Mouse (Mus musculus) CH12.LX (cell line): ENCODE data around the gene Capn8. TPM values are rescaled to one million over a fixed set of nuclear protein-coding genes. Genes with fewer than 3 reads are reported as not detected.

Experiments used
- DNase-seq: peaks from one replicate; pipeline ENCODE4 v3.0.0-alpha.2; 2013; ENCODE audit errors: extremely low read depth
- H3K27ac ChIP-seq: 2 replicates; pipeline ENCODE4 v1.5.1; 2012; ENCODE audit warnings: low read depth, mild to moderate bottlenecking, control low read depth, moderate library complexity; ENCODE audit not compliant: insufficient read depth
- H3K27me3 ChIP-seq: replicated peaks from 2 replicates; pipeline ENCODE3; 2012; ENCODE audit warnings: inconsistent platforms
- H3K36me3 ChIP-seq, 2 experiments: replicated peaks in 1 of 2; 2 replicates each; pipeline versions ENCODE3 to v1.6.1; 2012; ENCODE audit warnings: inconsistent platforms in 1 of 2, low read length in 1 of 2, mild to moderate bottlenecking in 1 of 2, mixed read lengths in 1 of 2, moderate library complexity in 1 of 2; ENCODE audit not compliant: control insufficient read depth in 1 of 2, insufficient read depth in 1 of 2
- H3K4me1 ChIP-seq, 2 experiments: 2 replicates each; pipeline ENCODE4 v1.6.1; 2012; ENCODE audit warnings: inconsistent platforms in 1 of 2, moderate library complexity in 1 of 2; ENCODE audit not compliant: insufficient read depth in 2 of 2, control insufficient read depth in 1 of 2
- H3K4me2 ChIP-seq: 2 replicates; pipeline ENCODE4 v1.6.1; 2012; ENCODE audit warnings: low read depth, mild to moderate bottlenecking, control low read depth; ENCODE audit not compliant: poor library complexity, insufficient read depth, severe bottlenecking
- H3K4me3 ChIP-seq, 3 experiments: fragments of 150-350 bp in 1 of 3; sonication (generic) in 1 of 3; replicated peaks in 1 of 3; 2 replicates each; pipeline versions ENCODE3 to v1.5.1; 2011 to 2012; ENCODE audit warnings: low read depth in 2 of 3, low read length in 2 of 3, mild to moderate bottlenecking in 2 of 3, moderate library complexity in 2 of 3, control low read depth in 1 of 3, improper control_type of control experiment in 1 of 3, inconsistent platforms in 1 of 3, mixed read lengths in 1 of 3; ENCODE audit not compliant: poor library complexity in 1 of 3
- H3K79me2 ChIP-seq: replicated peaks from 2 replicates; pipeline ENCODE4 v1.6.1; 2012; ENCODE audit warnings: mild to moderate bottlenecking, moderate library complexity; ENCODE audit not compliant: control insufficient read depth, poor library complexity, insufficient read depth, severe bottlenecking; ENCODE audit errors: extremely low read depth
- H3K9ac ChIP-seq: 2 replicates; pipeline ENCODE4 v1.6.1; 2012; ENCODE audit warnings: low read depth, mild to moderate bottlenecking, control low read depth, moderate library complexity; ENCODE audit not compliant: insufficient read depth
- H3K9me3 ChIP-seq: replicated peaks from 2 replicates; pipeline ENCODE3; 2012; ENCODE audit warnings: low read length, inconsistent platforms, mixed read lengths
- CHD1 ChIP-seq: IDR thresholded peaks from 2 replicates; pipeline ENCODE4 v1.6.1; 2012; ENCODE audit warnings: low read depth, low read length, improper control_type of control experiment, inconsistent platforms
- ELF1 ChIP-seq: IDR thresholded peaks from 2 replicates; pipeline ENCODE4 v1.6.1; 2014; ENCODE audit warnings: low read depth, mild to moderate bottlenecking, inconsistent platforms, low read length, improper control_type of control experiment
- EP300 ChIP-seq: IDR thresholded peaks from 2 replicates; pipeline ENCODE4 v1.6.1; 2011; ENCODE audit warnings: low read length, improper control_type of control experiment
- ETS1 ChIP-seq: conservative IDR thresholded peaks from 2 replicates; pipeline ENCODE4 v1.6.1; 2012; ENCODE audit warnings: low read depth, mild to moderate bottlenecking, inconsistent platforms, low read length, improper control_type of control experiment, moderate library complexity
- HCFC1 ChIP-seq: IDR thresholded peaks from 2 replicates; pipeline ENCODE4 v1.6.1; 2012; ENCODE audit warnings: low read depth, mild to moderate bottlenecking, inconsistent platforms, low read length, improper control_type of control experiment
- KAT2A ChIP-seq: IDR thresholded peaks from 2 replicates; pipeline ENCODE4 v1.6.1; 2012; ENCODE audit warnings: low read length, improper control_type of control experiment, inconsistent platforms; ENCODE audit not compliant: insufficient replicate concordance
- MAFK ChIP-seq: IDR thresholded peaks from 2 replicates; pipeline ENCODE4 v1.6.1; 2011; ENCODE audit warnings: low read length, improper control_type of control experiment; ENCODE audit not compliant: insufficient replicate concordance
- MAX ChIP-seq: IDR thresholded peaks from 2 replicates; pipeline ENCODE4 v1.6.1; 2011; ENCODE audit warnings: low read length, improper control_type of control experiment
- MYC ChIP-seq: IDR thresholded peaks from 2 replicates; pipeline ENCODE4 v1.6.1; 2011; ENCODE audit warnings: low read depth, mild to moderate bottlenecking, improper control_type of control experiment, low read length
- NELFE ChIP-seq: IDR thresholded peaks from 2 replicates; pipeline ENCODE4 v1.6.1; 2011; ENCODE audit warnings: low read depth, low read length, improper control_type of control experiment
- RAD21 ChIP-seq: IDR thresholded peaks from 2 replicates; pipeline ENCODE4 v1.6.1; 2011; ENCODE audit warnings: low read depth, mild to moderate bottlenecking, low read length, improper control_type of control experiment, moderate library complexity
- RCOR1 ChIP-seq: conservative IDR thresholded peaks from 2 replicates; pipeline ENCODE4 v1.6.1; 2012; ENCODE audit warnings: low read depth, mild to moderate bottlenecking, inconsistent platforms, low read length, improper control_type of control experiment
- TCF12 ChIP-seq: IDR thresholded peaks from 2 replicates; pipeline ENCODE4 v1.6.1; 2014; ENCODE audit warnings: low read depth, mild to moderate bottlenecking, inconsistent platforms, low read length, improper control_type of control experiment
- USF1 ChIP-seq: IDR thresholded peaks from 2 replicates; pipeline ENCODE4 v1.6.1; 2014; ENCODE audit warnings: low read depth, mild to moderate bottlenecking, inconsistent platforms, low read length, improper control_type of control experiment
- USF2 ChIP-seq: conservative IDR thresholded peaks from 2 replicates; pipeline ENCODE4 v1.6.1; 2011; ENCODE audit warnings: low read depth, low read length, improper control_type of control experiment
- ZKSCAN1 ChIP-seq: IDR thresholded peaks from 2 replicates; pipeline ENCODE4 v1.6.1; 2012; ENCODE audit warnings: low read depth, inconsistent platforms, low read length, improper control_type of control experiment, borderline replicate concordance
- ZNF384 ChIP-seq: IDR thresholded peaks from 2 replicates; pipeline ENCODE4 v1.6.1; 2012; ENCODE audit warnings: low read depth, low read length, improper control_type of control experiment, inconsistent platforms
- dilution Hi-C: fragments of 300-500 bp; cut with MboI; formaldehyde crosslinking; loops from 2 replicates; pipeline ENCODE4 v1.14.3; 2020; ENCODE audit warnings: low sequenced_read_pairs; ENCODE audit not compliant: extremely low pct_unique_long_range_greater_than_20kb, extremely low pct_ligation_motif_present
- in situ Hi-C: fragments of 300-500 bp; cut with MboI; formaldehyde crosslinking; loops from 3 replicates; pipeline ENCODE4 v1.14.3; 2019; ENCODE audit warnings: low sequenced_read_pairs, low pct_ligation_motif_present, low pct_unique_long_range_greater_than_20kb, mixed read lengths
- polyA plus RNA-seq: library from polyadenylated mRNA; unstranded; fragments of >175 nt; gene quantifications from 2 replicates; pipeline ENCODE4 v1.2.1, GENCODE M21; 2012; ENCODE audit warnings: low read depth; ENCODE audit not compliant: insufficient read length
- total RNA-seq, 2 experiments: library from RNA; depleted of rRNA; stranded (reverse); fragments of 300-350 nt in 1 of 2; fragments of >200 nt in 1 of 2; gene quantifications; 2 replicates each; pipeline ENCODE4 v1.2.3; 2012 to 2014

Gene Capn8
- total and polyA plus RNA-seq, 3 experiments: not detected

DNA sequence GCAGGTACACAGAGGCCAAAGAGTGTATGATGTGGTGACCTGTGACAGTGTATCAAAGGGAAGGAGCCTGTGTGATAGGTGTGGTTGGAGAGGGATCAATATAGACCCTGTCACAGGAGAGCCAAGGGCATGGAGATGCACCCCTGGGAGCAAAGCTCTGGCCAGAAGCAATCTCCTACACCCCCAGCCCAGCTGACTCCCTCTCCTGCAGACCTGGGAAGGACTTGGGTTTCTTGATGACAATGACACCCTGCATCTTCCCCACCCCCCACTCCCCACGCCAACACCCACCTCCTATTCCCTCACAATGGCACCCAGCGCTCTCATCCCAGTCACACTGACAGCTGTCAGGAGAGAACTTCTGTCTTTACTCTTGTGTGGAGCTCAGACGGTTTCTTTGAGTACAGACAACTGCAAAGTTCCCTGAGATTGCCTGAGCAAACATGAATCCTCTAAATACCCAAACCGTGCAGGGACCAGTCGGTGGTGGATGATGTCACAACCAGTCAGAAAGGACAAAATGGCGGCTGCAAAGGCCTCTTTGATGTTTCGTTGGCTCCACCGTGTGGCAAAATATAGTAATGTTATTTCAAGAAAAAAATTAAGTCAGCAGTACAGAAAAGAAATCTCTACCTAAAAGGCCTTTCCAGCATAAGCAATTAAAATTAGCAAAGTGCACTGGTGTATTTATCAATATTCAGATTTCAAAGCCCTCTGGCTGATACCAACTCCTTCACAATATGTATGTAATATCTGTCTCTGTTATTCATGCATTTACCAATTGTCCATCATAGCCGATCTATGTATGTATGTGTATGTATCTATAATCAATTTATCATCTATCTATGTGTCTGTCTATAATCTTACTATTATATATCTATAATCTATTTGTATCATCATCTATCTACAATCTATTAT is 25.5 kb upstream of the Capn8 start (continued):
- peak; percentile 62 for TF ChIP-seq HCFC1
- no peak for TF ChIP-seq ZKSCAN1
- TF ChIP-seq USF2: no peak
- peak; percentile 41; the same call in 1 of the 2 replicates for TF ChIP-seq MYC
- no peak for TF ChIP-seq CHD1
- 0 out of 2 replicates have a peak, but pooled peaks have one; percentile 8 for TF ChIP-seq TCF12
- TF ChIP-seq ELF1: no peak
- no peak for TF ChIP-seq EP300
- TF ChIP-seq RCOR1: no peak
- TF ChIP-seq NELFE: peak; percentile 35; the same call in 1 of the 2 replicates
- TF ChIP-seq USF1: no peak
- no peak for TF ChIP-seq KAT2A
- TF ChIP-seq ZNF384: peak; percentile 79
- no peak for TF ChIP-seq MAFK
- no peak for TF ChIP-seq MAX

DNA sequence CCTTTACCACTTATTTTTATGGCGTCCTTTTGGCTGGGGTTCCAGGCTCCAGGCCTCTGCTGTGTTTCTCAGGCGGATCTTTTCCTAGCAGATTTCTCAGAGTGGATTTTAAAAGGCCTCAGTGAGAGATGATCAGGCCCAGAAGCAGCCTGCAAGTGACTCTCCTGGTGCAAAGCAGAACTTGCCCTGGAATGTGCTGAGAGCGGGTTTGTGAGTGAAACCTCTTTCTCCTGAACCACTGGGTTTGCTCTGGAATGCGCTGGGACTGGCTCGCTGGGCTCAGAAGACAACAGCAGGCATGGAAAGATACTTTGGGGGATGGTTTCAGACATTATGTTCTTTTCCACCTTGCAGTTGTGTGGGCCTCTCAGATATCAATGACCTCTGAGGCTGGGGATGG is 22.7 kb upstream of the Capn8 start:
- H3K27me3 ChIP-seq: no peaks in the 10 kb centered on the region
- in situ Hi-C loops: loop anchor here (10.0 kb wide), 1 partner anchor 397 kb away; no protein-coding TSS in a partner anchor
- no peaks in the 10 kb centered on the region for H3K9me3 ChIP-seq
- H3K4me2 ChIP-seq: no peak overlapping the region
- no peak overlapping the region for H3K4me3 ChIP-seq
- no peak overlapping the region for H3K9ac ChIP-seq
- dilution Hi-C loops: no loop called here
- TF ChIP-seq RAD21 (no peak), ELF1 (no peak)
- TF ChIP-seq, all 38 proteins: peak for 0
- Histone ChIP-seq H3K79me2 (no peaks in the 10 kb centered on the region), H3K27ac (no peak overlapping the region), H3K36me3 (no peaks in the 10 kb centered on the region), H3K4me1 (peaks cover 4 to 5% of the 10 kb centered on the region in 2 experiments; a peak in 2 of 4 replicates)
- no peak for DNase-seq

DNA sequence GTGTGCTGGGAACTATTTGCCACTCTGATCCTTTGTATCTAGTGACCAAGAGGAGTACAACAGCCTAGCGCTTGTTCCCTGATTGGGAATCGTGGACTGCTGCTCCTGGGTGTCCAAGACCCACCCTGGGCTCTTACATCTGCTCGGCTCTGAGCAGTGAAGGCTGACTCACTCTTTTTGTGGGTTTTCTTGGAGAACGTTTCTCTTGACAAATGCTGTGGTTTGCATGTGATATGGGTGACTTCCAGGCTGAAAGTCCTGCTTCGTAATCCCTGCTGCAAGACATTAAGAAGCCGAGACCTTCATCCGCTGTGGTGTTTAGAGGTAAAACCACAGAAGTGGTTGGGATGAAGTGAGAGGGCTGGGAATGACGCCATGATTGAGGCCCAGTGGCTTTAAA is 21.7 kb upstream of the Capn8 start:
- Histone ChIP-seq H3K27me3 (no peaks in the 10 kb centered on the region), H3K4me3 (no peak overlapping the region), H3K4me1 (peaks cover 4 to 5% of the 10 kb centered on the region in 2 experiments; a peak in 2 of 4 replicates), H3K36me3 (no peaks in the 10 kb centered on the region), H3K27ac (no peak overlapping the region), H3K9ac (no peak overlapping the region), H3K79me2 (no peaks in the 10 kb centered on the region), H3K4me2 (no peak overlapping the region), H3K9me3 (no peaks in the 10 kb centered on the region)
- in situ Hi-C loops (loop anchor here (10.0 kb wide), 1 partner anchor 398 kb away; no protein-coding TSS in a partner anchor), dilution Hi-C loops (no loop called here)
- DNase-seq: no peak
- no peak for TF ChIP-seq ETS1
- no peak for TF ChIP-seq RCOR1
